Mouse (Mus musculus) forebrain, embryonic 12.5 days (tissue): ENCODE data around the gene Cyth3. TPM values are rescaled to one million over a fixed set of nuclear protein-coding genes. Genes with fewer than 3 reads are reported as not detected.

Experiments used
- ATAC-seq: fragments of 200-750 bp; cut with Nextera tagmentation; 2 replicates; pipeline ENCODE4 v1.8.0; 2017; ENCODE audit warnings: moderate TSS enrichment; ENCODE audit not compliant: low FRiP score
- H3K27ac ChIP-seq: fragments of 300-500 bp; sonication (generic); 2 replicates; pipeline ENCODE4 v1.5.1; 2016; ENCODE audit warnings: mild to moderate bottlenecking
- H3K27me3 ChIP-seq: fragments of 300-500 bp; sonication (generic); 2 replicates; pipeline ENCODE4 v1.6.1; 2016; ENCODE audit warnings: mild to moderate bottlenecking
- H3K36me3 ChIP-seq: fragments of 300-500 bp; sonication (generic); replicated peaks from 2 replicates; pipeline ENCODE4 v1.6.1; 2016; ENCODE audit warnings: mild to moderate bottlenecking
- H3K4me1 ChIP-seq: fragments of 300-500 bp; sonication (generic); 2 replicates; pipeline ENCODE4 v1.6.1; 2016
- H3K4me2 ChIP-seq: fragments of 300-500 bp; sonication (generic); 2 replicates; pipeline ENCODE4 v1.6.1; 2016; ENCODE audit warnings: mild to moderate bottlenecking, moderate library complexity
- H3K4me3 ChIP-seq: fragments of 300-500 bp; sonication (generic); replicated peaks from 2 replicates; pipeline ENCODE4 v1.5.1; 2016; ENCODE audit warnings: mild to moderate bottlenecking
- H3K9ac ChIP-seq: fragments of 300-500 bp; sonication (generic); 2 replicates; pipeline ENCODE4 v1.6.1; 2016; ENCODE audit warnings: mild to moderate bottlenecking
- H3K9me3 ChIP-seq: fragments of 300-500 bp; sonication (generic); 2 replicates; pipeline ENCODE4 v1.6.1; 2016
- WGBS: fragments of 180-500 bp; shearing (Covaris S2); methylation state at CpG from one replicate; pipeline ENCODE4 v1.1.7; 2016; 5-methylcytosine and 5-hydroxymethylcytosine counted together
- polyA plus RNA-seq: library from polyadenylated mRNA; unstranded; fragments of >200 nt; fragmentation: Nextera tagmentation; extraction: Ambion mirVana; gene quantifications from 2 replicates; pipeline ENCODE4 v1.2.1, GENCODE M21; 2016

The Cyth3 gene
- polyA plus RNA-seq, 1 experiment from 2014 or later = 27.8 TPM

- no peak overlapping the region for H3K27ac ChIP-seq
- ATAC-seq = no peak
- H3K4me3 ChIP-seq = no peak overlapping the region
- no peak overlapping the region for H3K4me2 ChIP-seq
- no peaks in the 10 kb centered on the region for H3K27me3 ChIP-seq
- no peaks in the 10 kb centered on the region for H3K36me3 ChIP-seq
- 62% methylated on average over 6 of the region's 6 CpGs for WGBS
- H3K9ac ChIP-seq = no peak overlapping the region
- no peaks in the 10 kb centered on the region for H3K9me3 ChIP-seq
- H3K4me1 ChIP-seq = no peaks in the 10 kb centered on the region
These were observed 57.4 kb downstream of the Cyth3 start for GRCm38 (mm10) chr5:143679654-143680053.

GRCm38 (mm10) chr5:143683696-143684095, 61.4 kb downstream of the Cyth3 start:
- Histone ChIP-seq H3K4me3 (no peak overlapping the region), H3K4me1 (no peaks in the 10 kb centered on the region), H3K4me2 (no peak overlapping the region), H3K27ac (no peak overlapping the region), H3K36me3 (no peaks in the 10 kb centered on the region; the same call in 1 of the 2 replicates), H3K9me3 (0 out of 2 replicates have a peak, but pooled peaks cover 2% of the 10 kb centered on the region), H3K9ac (no peak overlapping the region), H3K27me3 (no peaks in the 10 kb centered on the region)
- no peak for ATAC-seq
- WGBS = 81% methylated on average over 6 of the region's 6 CpGs

- no peaks in the 10 kb centered on the region; the same call in 1 of the 2 replicates for H3K36me3 ChIP-seq
- no peak overlapping the region for H3K27ac ChIP-seq
- no peak overlapping the region for H3K4me2 ChIP-seq
- H3K9me3 ChIP-seq = 0 out of 2 replicates have a peak, but pooled peaks cover 2% of the 10 kb centered on the region
- H3K9ac ChIP-seq = no peak overlapping the region
- H3K27me3 ChIP-seq = no peaks in the 10 kb centered on the region
- no peak overlapping the region for H3K4me3 ChIP-seq
- no peak for ATAC-seq
- no peaks in the 10 kb centered on the region for H3K4me1 ChIP-seq
- WGBS = 78% methylated on average over 8 of the region's 8 CpGs
These were observed 62.7 kb downstream of the Cyth3 start for GRCm38 (mm10) chr5:143684911-143685390.

- no peak overlapping the region for H3K9ac ChIP-seq
- 99% methylated on average over 3 of the region's 3 CpGs for WGBS
These were observed 64.2 kb downstream of the Cyth3 start for GRCm38 (mm10) chr5:143686456-143686855.

GRCm38 (mm10) chr5:143687589-143687988, 65.3 kb downstream of the Cyth3 start:
- no peak for ATAC-seq
- H3K27ac ChIP-seq = no peak overlapping the region
- H3K36me3 ChIP-seq = no peaks in the 10 kb centered on the region; the same call in 1 of the 2 replicates
- no peak overlapping the region for H3K4me3 ChIP-seq
- H3K9me3 ChIP-seq = 0 out of 2 replicates have a peak, but pooled peaks cover 2% of the 10 kb centered on the region
- no peaks in the 10 kb centered on the region for H3K27me3 ChIP-seq
- no peak overlapping the region for H3K9ac ChIP-seq
- 92% methylated on average over 3 of the region's 3 CpGs for WGBS
- H3K4me2 ChIP-seq = no peak overlapping the region
- no peaks in the 10 kb centered on the region for H3K4me1 ChIP-seq

More at GRCm38 (mm10) chr5:143686456-143686855, 64.2 kb downstream of the Cyth3 start:
- Histone ChIP-seq H3K4me3 (no peak overlapping the region), H3K27ac (no peak overlapping the region), H3K36me3 (no peaks in the 10 kb centered on the region; the same call in 1 of the 2 replicates), H3K9me3 (0 out of 2 replicates have a peak, but pooled peaks cover 2% of the 10 kb centered on the region), H3K4me2 (no peak overlapping the region), H3K4me1 (no peaks in the 10 kb centered on the region), H3K27me3 (no peaks in the 10 kb centered on the region)
- no peak for ATAC-seq

- Histone ChIP-seq H3K36me3 (no peaks in the 10 kb centered on the region; the same call in 1 of the 2 replicates), H3K4me2 (no peak overlapping the region), H3K27me3 (no peaks in the 10 kb centered on the region), H3K4me1 (no peaks in the 10 kb centered on the region), H3K27ac (no peak overlapping the region), H3K9ac (no peak overlapping the region), H3K9me3 (0 out of 2 replicates have a peak, but pooled peaks cover 2% of the 10 kb centered on the region), H3K4me3 (no peak overlapping the region)
- no peak for ATAC-seq
- 88% methylated on average over 9 of the region's 9 CpGs for WGBS
These were observed 68.1 kb downstream of the Cyth3 start for GRCm38 (mm10) chr5:143690392-143690791.

GRCm38 (mm10) chr5:143690926-143691325, 68.7 kb downstream of the Cyth3 start:
- 0 out of 2 replicates have a peak, but pooled peaks cover 2% of the 10 kb centered on the region for H3K9me3 ChIP-seq
- WGBS = 94% methylated on average over 5 of the region's 5 CpGs
- H3K27ac ChIP-seq = no peak overlapping the region

GRCm38 (mm10) chr5:143696323-143696722, 74.1 kb downstream of the Cyth3 start:
- H3K36me3 ChIP-seq = peaks cover 5% of the 10 kb centered on the region; the same call in 1 of the 2 replicates
- H3K9me3 ChIP-seq = no peaks in the 10 kb centered on the region
- ATAC-seq = no peak
- no peak overlapping the region for H3K4me2 ChIP-seq
- no peaks in the 10 kb centered on the region for H3K4me1 ChIP-seq
- H3K27me3 ChIP-seq = no peaks in the 10 kb centered on the region
- H3K9ac ChIP-seq = no peak overlapping the region
- WGBS = 66% methylated on average over 3 of the region's 3 CpGs
- no peak overlapping the region for H3K27ac ChIP-seq
- no peak overlapping the region for H3K4me3 ChIP-seq

More at GRCm38 (mm10) chr5:143690926-143691325, 68.7 kb downstream of the Cyth3 start:
- Histone ChIP-seq H3K4me2 (no peak overlapping the region), H3K36me3 (no peaks in the 10 kb centered on the region; the same call in 1 of the 2 replicates), H3K27me3 (no peaks in the 10 kb centered on the region), H3K4me1 (no peaks in the 10 kb centered on the region), H3K9ac (no peak overlapping the region), H3K4me3 (no peak overlapping the region)
- ATAC-seq = no peak

- 96% methylated on average over 4 of the region's 4 CpGs for WGBS
- H3K27me3 ChIP-seq = no peaks in the 10 kb centered on the region
- peaks cover 22% of the 10 kb centered on the region; the same call in 1 of the 2 replicates for H3K36me3 ChIP-seq
- H3K4me2 ChIP-seq = no peak overlapping the region
- no peak overlapping the region for H3K4me3 ChIP-seq
- ATAC-seq = no peak
- H3K9me3 ChIP-seq = no peaks in the 10 kb centered on the region
- no peak overlapping the region for H3K27ac ChIP-seq
- H3K4me1 ChIP-seq = no peaks in the 10 kb centered on the region
- no peak overlapping the region for H3K9ac ChIP-seq
These were observed 76.2 kb downstream of the Cyth3 start for GRCm38 (mm10) chr5:143698454-143698853.

GRCm38 (mm10) chr5:143700247-143700646, 78.0 kb downstream of the Cyth3 start:
- no peaks in the 10 kb centered on the region for H3K4me1 ChIP-seq
- H3K4me3 ChIP-seq = no peak overlapping the region
- no peaks in the 10 kb centered on the region for H3K27me3 ChIP-seq
- peaks cover 25% of the 10 kb centered on the region; the same call in 1 of the 2 replicates for H3K36me3 ChIP-seq
- H3K9me3 ChIP-seq = no peaks in the 10 kb centered on the region
- H3K9ac ChIP-seq = no peak overlapping the region
- no peak overlapping the region for H3K27ac ChIP-seq
- 92% methylated on average over 5 of the region's 5 CpGs for WGBS
- ATAC-seq = no peak
- no peak overlapping the region for H3K4me2 ChIP-seq

GRCm38 (mm10) chr5:143701074-143701473, 78.8 kb downstream of the Cyth3 start:
- Histone ChIP-seq H3K27ac (no peak overlapping the region), H3K27me3 (no peaks in the 10 kb centered on the region), H3K4me3 (no peak overlapping the region), H3K9ac (no peak overlapping the region), H3K36me3 (peaks cover 25% of the 10 kb centered on the region; the same call in 1 of the 2 replicates), H3K9me3 (no peaks in the 10 kb centered on the region), H3K4me2 (no peak overlapping the region), H3K4me1 (no peaks in the 10 kb centered on the region)
- no peak for ATAC-seq
- WGBS = 89% methylated on average over 10 of the region's 10 CpGs

- Histone ChIP-seq H3K9me3 (no peaks in the 10 kb centered on the region), H3K27ac (no peak overlapping the region; the same call in 1 of the 2 replicates), H3K9ac (no peak overlapping the region), H3K27me3 (no peaks in the 10 kb centered on the region), H3K4me1 (no peaks in the 10 kb centered on the region), H3K36me3 (peaks cover 44% of the 10 kb centered on the region), H3K4me2 (no peak overlapping the region), H3K4me3 (no peak overlapping the region)
- no peak for ATAC-seq
- WGBS = 73% methylated on average over 13 of the region's 13 CpGs
These were observed 82.8 kb downstream of the Cyth3 start for GRCm38 (mm10) chr5:143704875-143705658.
